Mouse (Mus musculus) macrophage (primary cell): ENCODE measurements around the gene Ogdh. TPM values are rescaled to one million over a fixed set of nuclear protein-coding genes. Genes with fewer than 3 reads are reported as not detected.

ENCODE experiments used
- H3K27ac ChIP-seq: fragments of 350-480 bp; formaldehyde crosslinking; 2 replicates; pipeline ENCODE4 v1.9.0; 2021
- H3K36me3 ChIP-seq: fragments of 350-480 bp; formaldehyde crosslinking; 2 replicates; pipeline ENCODE4 v1.9.0; 2021; ENCODE audit errors: inconsistent target
- H3K4me3 ChIP-seq: fragments of 350-480 bp; formaldehyde crosslinking; 2 replicates; pipeline ENCODE4 v1.9.0; 2021; ENCODE audit errors: inconsistent target
- H3K79me2 ChIP-seq: fragments of 350-480 bp; formaldehyde crosslinking; 2 replicates; pipeline ENCODE4 v1.9.0; 2021; ENCODE audit errors: inconsistent target
- WGBS: methylation state at CpG from one replicate; pipeline ENCODE4 v1.1.7; 2026; ENCODE audit warnings: inconsistent platforms; ENCODE audit not compliant: missing documents; 5-methylcytosine and 5-hydroxymethylcytosine counted together
- polyA plus RNA-seq: library from polyadenylated mRNA; stranded (reverse); fragments of 250-400 nt; gene quantifications from 3 replicates; pipeline ENCODE4 v1.2.4, GENCODE M21; 2018; ENCODE audit warnings: inconsistent platforms

Ogdh gene
- polyA plus RNA-seq, 1 experiment from 2014 or later = 90.4 TPM

GRCm38 (mm10) chr11:6276466-6276865, 15.0 kb upstream of the Ogdh start:
- 84% methylated on average over 3 of the region's 3 CpGs for WGBS

GRCm38 (mm10) chr11:6282940-6283339, 8.5 kb upstream of the Ogdh start:
- Histone ChIP-seq H3K36me3 (no peaks in the 10 kb centered on the region), H3K27ac (no peak overlapping the region), H3K79me2 (no peaks in the 10 kb centered on the region), H3K4me3 (no peak overlapping the region)
- WGBS = 77% methylated on average over 3 of the region's 3 CpGs

More at GRCm38 (mm10) chr11:6276466-6276865, 15.0 kb upstream of the Ogdh start:
- no peak overlapping the region for H3K27ac ChIP-seq
- H3K79me2 ChIP-seq = peaks cover 18% of the 10 kb centered on the region
- peaks cover 7% of the 10 kb centered on the region for H3K36me3 ChIP-seq
- no peak overlapping the region for H3K4me3 ChIP-seq

GRCm38 (mm10) chr11:6290138-6290537, 1.3 kb upstream of the Ogdh start:
- 89% methylated on average over 3 of the region's 3 CpGs for WGBS

GRCm38 (mm10) chr11:6290883-6291282, 550 bp upstream of the Ogdh start:
- Histone ChIP-seq H3K36me3 (no peaks in the 10 kb centered on the region), H3K79me2 (peaks cover 39% of the 10 kb centered on the region), H3K4me3 (peak overlapping the region; percentile 22; the same call in 1 of the 2 replicates), H3K27ac (peak overlapping the region; percentile 14; the same call in 1 of the 2 replicates)
- 42% methylated on average over 2 of the region's 3 CpGs for WGBS

More at GRCm38 (mm10) chr11:6290138-6290537, 1.3 kb upstream of the Ogdh start:
- Histone ChIP-seq H3K27ac (no peak overlapping the region), H3K4me3 (no peak overlapping the region), H3K79me2 (peaks cover 31% of the 10 kb centered on the region), H3K36me3 (no peaks in the 10 kb centered on the region)

- Histone ChIP-seq H3K36me3 (peaks cover 4% of the 10 kb centered on the region; the same call in 1 of the 2 replicates), H3K4me3 (peak overlapping the region; percentile 69), H3K79me2 (peaks cover 53% of the 10 kb centered on the region), H3K27ac (peak overlapping the region; percentile 48)
- 17% methylated on average over 33 of the region's 33 CpGs for WGBS
These were observed 919 bp downstream of the Ogdh start for GRCm38 (mm10) chr11:6292116-6292987.

GRCm38 (mm10) chr11:6292988-6293349, 1.5 kb downstream of the Ogdh start:
- Histone ChIP-seq H3K79me2 (peaks cover 59% of the 10 kb centered on the region), H3K27ac (no peak overlapping the region), H3K4me3 (peak overlapping the region; percentile 69; the same call in 1 of the 2 replicates), H3K36me3 (peaks cover 10% of the 10 kb centered on the region)
- WGBS = 90% methylated on average over 4 of the region's 4 CpGs

GRCm38 (mm10) chr11:6293601-6294000, 2.2 kb downstream of the Ogdh start:
- H3K27ac ChIP-seq = no peak overlapping the region

GRCm38 (mm10) chr11:6294632-6295031, 3.2 kb downstream of the Ogdh start:
- no peak overlapping the region for H3K4me3 ChIP-seq
- WGBS = 92% methylated on average over 4 of the region's 4 CpGs

More at GRCm38 (mm10) chr11:6293601-6294000, 2.2 kb downstream of the Ogdh start:
- Histone ChIP-seq H3K79me2 (peaks cover 66% of the 10 kb centered on the region), H3K36me3 (peaks cover 15% of the 10 kb centered on the region), H3K4me3 (no peak overlapping the region)
- WGBS = 91% methylated on average over 2 of the region's 2 CpGs

GRCm38 (mm10) chr11:6296077-6296476, 4.6 kb downstream of the Ogdh start:
- Histone ChIP-seq H3K4me3 (no peak overlapping the region), H3K36me3 (peaks cover 15% of the 10 kb centered on the region), H3K27ac (no peak overlapping the region), H3K79me2 (peaks cover 82% of the 10 kb centered on the region)

More at GRCm38 (mm10) chr11:6294632-6295031, 3.2 kb downstream of the Ogdh start:
- Histone ChIP-seq H3K36me3 (peaks cover 15% of the 10 kb centered on the region), H3K79me2 (peaks cover 69% of the 10 kb centered on the region), H3K27ac (no peak overlapping the region)

- 34% methylated on average over 2 of the region's 2 CpGs for WGBS
- Histone ChIP-seq H3K79me2 (peaks cover 87% of the 10 kb centered on the region), H3K4me3 (no peak overlapping the region), H3K27ac (peak overlapping the region; percentile 57), H3K36me3 (peaks cover 15% of the 10 kb centered on the region)
These were observed 8.0 kb downstream of the Ogdh start for GRCm38 (mm10) chr11:6299435-6299834.

- Histone ChIP-seq H3K36me3 (peaks cover 28% of the 10 kb centered on the region), H3K27ac (no peak overlapping the region), H3K4me3 (no peak overlapping the region), H3K79me2 (peaks cover 87% of the 10 kb centered on the region)
- 92% methylated on average over 2 of the region's 2 CpGs for WGBS
These were observed 11.4 kb downstream of the Ogdh start for GRCm38 (mm10) chr11:6302793-6303192.

- Histone ChIP-seq H3K36me3 (peaks cover 41% of the 10 kb centered on the region), H3K4me3 (no peak overlapping the region), H3K27ac (no peak overlapping the region), H3K79me2 (peaks cover 96% of the 10 kb centered on the region)
- whole genome bisulfite sequencing = 89% methylated on average over 1 of the region's 1 CpGs
These were observed 14.6 kb downstream of the Ogdh start for GRCm38 (mm10) chr11:6305943-6306430.

GRCm38 (mm10) chr11:6308181-6308580, 16.7 kb downstream of the Ogdh start:
- Histone ChIP-seq H3K4me3 (no peak overlapping the region), H3K36me3 (peaks cover 51% of the 10 kb centered on the region), H3K27ac (no peak overlapping the region), H3K79me2 (peaks cover 96% of the 10 kb centered on the region; the same call in 1 of the 2 replicates)
- WGBS = 95% methylated on average over 4 of the region's 4 CpGs

GRCm38 (mm10) chr11:6313874-6314406, 22.5 kb downstream of the Ogdh start:
- Histone ChIP-seq H3K4me3 (no peak overlapping the region), H3K36me3 (peaks cover 81% of the 10 kb centered on the region), H3K27ac (no peak overlapping the region), H3K79me2 (peaks cover 41% of the 10 kb centered on the region; the same call in 1 of the 2 replicates)
- 68% methylated on average over 7 of the region's 7 CpGs for WGBS

GRCm38 (mm10) chr11:6316821-6317220, 25.4 kb downstream of the Ogdh start:
- 94% methylated on average over 11 of the region's 11 CpGs for WGBS
- H3K36me3 ChIP-seq = peaks cover 85% of the 10 kb centered on the region
- no peak overlapping the region for H3K27ac ChIP-seq
- H3K4me3 ChIP-seq = no peak overlapping the region
- peaks cover 12% of the 10 kb centered on the region; the same call in 1 of the 2 replicates for H3K79me2 ChIP-seq
